Mouse (Mus musculus) small intestine, adult 2 months (tissue): ENCODE results near the gene 9230112D13Rik.

ENCODE experiments used
- CTCF ChIP-seq: fragments of 200-500 bp; IDR thresholded peaks from 2 replicates; pipeline ENCODE4 v1.5.1; 2012; ENCODE audit warnings: low read depth, mild to moderate bottlenecking, control low read depth, inconsistent platforms, low read length, moderate library complexity, mixed read lengths; ENCODE audit not compliant: insufficient replicate concordance, insufficient read length; ENCODE audit errors: extremely low read depth
- POLR2A ChIP-seq: fragments of 200-500 bp; IDR thresholded peaks from 2 replicates; pipeline ENCODE4 v1.6.1; 2012; ENCODE audit warnings: low read depth, mild to moderate bottlenecking, control low read depth, inconsistent platforms, low read length, moderate library complexity

DNA sequence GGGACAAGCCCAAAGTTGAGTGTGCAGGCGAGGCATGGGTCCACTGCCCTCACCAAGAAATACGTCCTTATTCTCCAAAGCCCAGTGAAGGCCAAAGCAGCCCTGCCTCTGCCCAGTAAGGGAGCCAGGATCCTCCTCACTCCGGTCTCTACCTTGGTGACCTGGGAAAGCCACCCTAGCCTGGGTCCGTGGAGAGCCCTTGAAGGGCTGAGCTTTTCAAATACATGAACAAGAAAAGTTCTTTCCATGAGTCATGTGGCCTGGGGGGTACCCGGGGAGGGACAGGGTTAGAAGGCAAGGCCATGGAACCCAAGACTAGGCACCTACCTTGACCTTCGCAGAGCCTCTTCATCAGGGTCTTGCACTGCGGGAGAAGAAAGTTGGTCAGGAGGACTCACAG is 43.9 kb upstream of the 9230112D13Rik start:
- TF ChIP-seq CTCF (no peak), POLR2A (no peak)
